Mouse (Mus musculus): ENCODE data around the gene Fbln1. TPM values are rescaled to one million over a fixed set of nuclear protein-coding genes. Genes with fewer than 3 reads are reported as not detected.

Gene Fbln1
- total RNA-seq, 1 experiment from 2014 or later = 47.0 TPM

GRCm38 (mm10) chr15:85233690-85234089 lies 27.9 kb downstream of the Fbln1 start:
- DNase-seq = no peak

GRCm38 (mm10) chr15:85238821-85239745 lies 33.3 kb downstream of the Fbln1 start:
- peak; percentile 44 for DNase-seq

GRCm38 (mm10) chr15:85240086-85240485 lies 34.3 kb downstream of the Fbln1 start:
- no peak for DNase-seq

- DNase-seq = no peak
Measured at GRCm38 (mm10) chr15:85241856-85242255, 36.1 kb downstream of the Fbln1 start.

GRCm38 (mm10) chr15:85244414-85245161 lies 38.8 kb downstream of the Fbln1 start:
- DNase-seq = no peak

GRCm38 (mm10) chr15:85245241-85246010 lies 39.7 kb downstream of the Fbln1 start:
- peak; percentile 69 for DNase-seq

- no peak for DNase-seq
Measured at GRCm38 (mm10) chr15:85246016-85246415, 40.3 kb downstream of the Fbln1 start.

- no peak for DNase-seq
Measured at GRCm38 (mm10) chr15:85246936-85247335, 41.2 kb downstream of the Fbln1 start.

- DNase-seq = no peak
Measured at GRCm38 (mm10) chr15:85248311-85248710, 42.6 kb downstream of the Fbln1 start.

GRCm38 (mm10) chr15:85249252-85249651 lies 43.5 kb downstream of the Fbln1 start:
- DNase-seq = peak; percentile 77

- no peak for DNase-seq
Measured at GRCm38 (mm10) chr15:85250436-85250835, 44.7 kb downstream of the Fbln1 start.

- no peak for DNase-seq
Measured at GRCm38 (mm10) chr15:85252476-85252875, 46.7 kb downstream of the Fbln1 start.

GRCm38 (mm10) chr15:85257775-85258429 lies 52.2 kb downstream of the Fbln1 start:
- peak; percentile 73 for DNase-seq

- no peak for DNase-seq
Measured at GRCm38 (mm10) chr15:85262805-85263204, 57.1 kb downstream of the Fbln1 start.

GRCm38 (mm10) chr15:85266729-85267434 lies 61.1 kb downstream of the Fbln1 start:
- DNase-seq = peak; percentile 88

- no peak for DNase-seq
Measured at GRCm38 (mm10) chr15:85267891-85268290, 62.1 kb downstream of the Fbln1 start.

- no peak for DNase-seq
Measured at GRCm38 (mm10) chr15:85272988-85273387, 67.2 kb downstream of the Fbln1 start.

- no peak for DNase-seq
Measured at GRCm38 (mm10) chr15:85277221-85277620, 71.5 kb downstream of the Fbln1 start.

GRCm38 (mm10) chr15:85278986-85279385 lies 73.2 kb downstream of the Fbln1 start:
- DNase-seq = no peak

- no peak for DNase-seq
Measured at GRCm38 (mm10) chr15:85282021-85282420, 76.3 kb downstream of the Fbln1 start.

GRCm38 (mm10) chr15:85284651-85285050 lies 78.9 kb downstream of the Fbln1 start:
- no peak for DNase-seq

Data from adrenal gland, postnatal 14 days (tissue).